In genomic region chr1:36580384-36581207, GRCm38 (mm10) we compare ENCODE assay signal across 9 mouse cellular contexts. TPM values are rescaled to one million over a fixed set of nuclear protein-coding genes. Genes with fewer than 3 reads are reported as not detected.
A peak's percentile ranks its signal among the peaks of the same experiment; 100 is the strongest.
DNase-seq lines count a peak whose midpoint lies in the region; ATAC-seq lines count a peak whose summit lies in the region.
"Had no signal": no experiment of that assay in that cellular context is flagged by ENCODE, and none has a peak within 500 bp of the region (broad histone marks: within the 10 kb centered on the region; RNA-seq: fewer than 3 reads in every experiment).

No protein-coding gene starts in this region.

- peak overlapping the region; percentile 41 for H3K4me2 ChIP-seq in hindbrain, embryonic 12.5 days (replicated peaks)
- peak overlapping the region; percentile 40 for H3K4me2 ChIP-seq in midbrain, embryonic 11.5 days
- H3K4me2 ChIP-seq in stomach, embryonic 16.5 days (ENCODE audit: low read depth, low read length): peak overlapping the region; percentile 39

- peak overlapping the region; percentile 41; the same call in 1 of the 2 replicates for H3K9ac ChIP-seq in hindbrain, embryonic 12.5 days
- H3K9ac ChIP-seq in midbrain, embryonic 11.5 days (ENCODE audit: low read length): peak overlapping the region; percentile 60
- peak overlapping the region; percentile 68 for H3K9ac ChIP-seq in stomach, embryonic 16.5 days (ENCODE audit: low read length)

- peak; percentile 48 for DNase-seq in layer of hippocampus, adult 11-12 months (ENCODE audit: low spot score)
- DNase-seq in layer of hippocampus, adult 9-10 months (ENCODE audit: low spot score): no peak
- DNase-seq in cerebellum, adult 9-11 months: peak; percentile 83
- DNase-seq in forelimb bud, embryonic 11.5 days (ENCODE audit: low read depth, low spot score): peak; percentile 74
- DNase-seq in left cerebral cortex, postnatal 36 days (ENCODE audit: low spot score in 2 of 2): peak; percentile 40 to 50
- DNase-seq in midbrain, embryonic 11.5 days (ENCODE audit: low spot score, missing footprints): peak; percentile 96

- H3K4me3 ChIP-seq in hindbrain, embryonic 12.5 days: peak overlapping the region; percentile 10; the same call in 1 of the 2 replicates
- 0 out of 2 replicates have a peak overlapping the region, but pooled peaks have one; percentile 5 for H3K4me3 ChIP-seq in midbrain, embryonic 11.5 days (ENCODE audit: low read depth, low read length)
- H3K4me3 ChIP-seq in stomach, embryonic 16.5 days (replicated peaks; ENCODE audit: low read length): peak overlapping the region; percentile 27

- peaks cover 30% of the 10 kb centered on the region for H3K27me3 ChIP-seq in hindbrain, embryonic 12.5 days
- H3K27me3 ChIP-seq in midbrain, embryonic 11.5 days (ENCODE audit: control insufficient read depth, insufficient read depth, low read length): no peaks in the 10 kb centered on the region
- no peaks in the 10 kb centered on the region for H3K27me3 ChIP-seq in stomach, embryonic 16.5 days (ENCODE audit: control insufficient read depth, insufficient read depth, low read length)

- 2% methylated on average over 17 of the region's 17 CpGs for WGBS in hindbrain, embryonic 12.5 days
- WGBS in midbrain, embryonic 11.5 days: 2% methylated on average over 17 of the region's 17 CpGs
- WGBS in stomach, embryonic 16.5 days: 3% methylated on average over 17 of the region's 17 CpGs

- H3K9me3 ChIP-seq in hindbrain, embryonic 12.5 days (replicated peaks): no peaks in the 10 kb centered on the region
- no peaks in the 10 kb centered on the region for H3K9me3 ChIP-seq in midbrain, embryonic 11.5 days (ENCODE audit: control insufficient read depth, low read length)
- no peaks in the 10 kb centered on the region for H3K9me3 ChIP-seq in stomach, embryonic 16.5 days (replicated peaks; ENCODE audit: control insufficient read depth, low read length)

- peak; percentile 87 for ATAC-seq in hindbrain, embryonic 12.5 days (ENCODE audit: low FRiP score)
- peak; percentile 94 for ATAC-seq in midbrain, embryonic 11.5 days (ENCODE audit: low FRiP score)
- ATAC-seq in stomach, embryonic 16.5 days (ENCODE audit: insufficient read depth, low FRiP score): peak; percentile 93

- peak overlapping the region; percentile 89 for H3K27ac ChIP-seq in hindbrain, embryonic 12.5 days
- peak overlapping the region; percentile 87 for H3K27ac ChIP-seq in midbrain, embryonic 11.5 days (ENCODE audit: low read depth, low read length)
- peak overlapping the region; percentile 98 for H3K27ac ChIP-seq in stomach, embryonic 16.5 days (ENCODE audit: low read length)

- H3K4me1 ChIP-seq in hindbrain, embryonic 12.5 days: peaks cover 25% of the 10 kb centered on the region
- H3K4me1 ChIP-seq in midbrain, embryonic 11.5 days (ENCODE audit: control insufficient read depth, insufficient read depth, low read length): peaks cover 18% of the 10 kb centered on the region
- peaks cover 47% of the 10 kb centered on the region for H3K4me1 ChIP-seq in stomach, embryonic 16.5 days (ENCODE audit: control insufficient read depth, insufficient read depth, low read length)

- intact Hi-C loops in left cerebral cortex, postnatal 36 days (cut with DNase I): no loop called here

- H3K36me3 ChIP-seq in hindbrain, embryonic 12.5 days: no peaks in the 10 kb centered on the region
- no peaks in the 10 kb centered on the region for H3K36me3 ChIP-seq in midbrain, embryonic 11.5 days (ENCODE audit: control insufficient read depth, insufficient read depth, low read length)
- H3K36me3 ChIP-seq in stomach, embryonic 16.5 days (ENCODE audit: control insufficient read depth, insufficient read depth, low read length): no peaks in the 10 kb centered on the region

RNA-seq across cellular contexts. Expression of gene Sema4c, which starts 22.4 kb away (rescaled TPM):
- polyA plus RNA-seq in hindbrain, embryonic 12.5 days (2016; fragmentation: Nextera tagmentation; extraction: Ambion mirVana): 33.4 and 35.6 TPM in 2 replicates
- total RNA-seq in left cerebral cortex, postnatal 36 days (2021): 10 to 100 TPM; 15.8 to 16.4 TPM
- 3.1 and 3.4 TPM in 2 replicates for polyA plus RNA-seq in midbrain, embryonic 11.5 days (2014; fragmentation: Nextera tagmentation; extraction: Ambion mirVana)
- polyA plus RNA-seq in stomach, embryonic 16.5 days (2015; fragmentation: Nextera tagmentation; extraction: Ambion mirVana): 10.0 and 10.6 TPM in 2 replicates
- total RNA-seq: neutrophil, adult 5-6 weeks had no signal

RNA-seq across cellular contexts. Expression of gene Ankrd39, which starts 33.4 kb away (rescaled TPM):
- polyA plus RNA-seq in hindbrain, embryonic 12.5 days (2016; fragmentation: Nextera tagmentation; extraction: Ambion mirVana): 17.8 and 18.8 TPM in 2 replicates
- 10 to 100 TPM; 11.9 to 15.8 TPM for total RNA-seq in left cerebral cortex, postnatal 36 days (2021)
- polyA plus RNA-seq in midbrain, embryonic 11.5 days (2014; fragmentation: Nextera tagmentation; extraction: Ambion mirVana): 12.3 and 14.0 TPM in 2 replicates
- 26.7 and 30.5 TPM in 2 replicates for polyA plus RNA-seq in stomach, embryonic 16.5 days (2015; fragmentation: Nextera tagmentation; extraction: Ambion mirVana)

RNA-seq across cellular contexts. Expression of gene Gm42417, which starts 41.4 kb away (rescaled TPM):
- not detected in 2 replicates for polyA plus RNA-seq in hindbrain, embryonic 12.5 days (2016; fragmentation: Nextera tagmentation; extraction: Ambion mirVana)
- total RNA-seq in left cerebral cortex, postnatal 36 days (2021): not detected
- polyA plus RNA-seq in midbrain, embryonic 11.5 days (2014; fragmentation: Nextera tagmentation; extraction: Ambion mirVana): not detected in 2 replicates
- polyA plus RNA-seq in stomach, embryonic 16.5 days (2015; fragmentation: Nextera tagmentation; extraction: Ambion mirVana): 1.9 TPM in 1 of 2 replicates, not detected in the other
- total RNA-seq: neutrophil, adult 5-6 weeks had no signal

RNA-seq across cellular contexts. Expression of gene Ankrd23, which starts 43.9 kb away (rescaled TPM):
- 14.6 and 18.8 TPM in 2 replicates for polyA plus RNA-seq in hindbrain, embryonic 12.5 days (2016; fragmentation: Nextera tagmentation; extraction: Ambion mirVana)
- 1 to 10 TPM; 3.1 to 9.6 TPM for total RNA-seq in left cerebral cortex, postnatal 36 days (2021)
- 6.0 TPM in 2 replicates for polyA plus RNA-seq in midbrain, embryonic 11.5 days (2014; fragmentation: Nextera tagmentation; extraction: Ambion mirVana)
- 18.0 and 21.7 TPM in 2 replicates for polyA plus RNA-seq in stomach, embryonic 16.5 days (2015; fragmentation: Nextera tagmentation; extraction: Ambion mirVana)
